Mouse (Mus musculus) spleen, postnatal 36 days (tissue): Measurements from ENCODE around the gene Dmc1.
A peak's percentile ranks its signal among the peaks of the same experiment; 100 is the strongest.

Experiments
- DNase-seq, 2 experiments: peaks; one replicate each; pipeline ENCODE4 v3.0.0; 2022; ENCODE audit warnings: low spot score in 2 of 2, mixed read lengths in 1 of 2

Dmc1 gene

GRCm38 (mm10) chr15:79604990-79605665, at the start of gene Dmc1:
TSS of gene Dmc1 (minus strand) at chr15:79605109.
- no peak for DNase-seq

GRCm38 (mm10) chr15:79651481-79651880, 46.6 kb upstream of the Dmc1 start:
- no peak for DNase-seq

- DNase-seq = peak; percentile 29 to 58
Measured at GRCm38 (mm10) chr15:79650569-79650968, 45.7 kb upstream of the Dmc1 start.

- DNase-seq = no peak
Measured at GRCm38 (mm10) chr15:79648130-79648529, 43.2 kb upstream of the Dmc1 start.

- no peak for DNase-seq
Measured at GRCm38 (mm10) chr15:79645483-79645882, 40.6 kb upstream of the Dmc1 start.

- no peak for DNase-seq
Measured at GRCm38 (mm10) chr15:79641135-79641817, 36.4 kb upstream of the Dmc1 start.

- DNase-seq = no peak
Measured at GRCm38 (mm10) chr15:79630471-79630870, 25.6 kb upstream of the Dmc1 start.

- no peak for DNase-seq
Measured at GRCm38 (mm10) chr15:79619770-79620414, 15.0 kb upstream of the Dmc1 start.

GRCm38 (mm10) chr15:79618456-79618855, 13.5 kb upstream of the Dmc1 start:
- DNase-seq = no peak

- DNase-seq = no peak
Measured at GRCm38 (mm10) chr15:79617135-79617534, 12.2 kb upstream of the Dmc1 start.

- no peak for DNase-seq
Measured at GRCm38 (mm10) chr15:79616729-79617128, 11.8 kb upstream of the Dmc1 start.

GRCm38 (mm10) chr15:79615501-79615900, 10.6 kb upstream of the Dmc1 start:
- no peak for DNase-seq

- DNase-seq = no peak
Measured at GRCm38 (mm10) chr15:79609226-79609625, 4.3 kb upstream of the Dmc1 start.

GRCm38 (mm10) chr15:79608214-79608613, 3.3 kb upstream of the Dmc1 start:
- DNase-seq = no peak

GRCm38 (mm10) chr15:79607757-79608156, 2.8 kb upstream of the Dmc1 start:
- DNase-seq = no peak

GRCm38 (mm10) chr15:79606161-79606560, 1.3 kb upstream of the Dmc1 start:
- DNase-seq = no peak

GRCm38 (mm10) chr15:79600176-79600575, 4.7 kb downstream of the Dmc1 start:
- DNase-seq = no peak

- no peak for DNase-seq
Measured at GRCm38 (mm10) chr15:79598715-79599114, 6.2 kb downstream of the Dmc1 start.

- DNase-seq = no peak
Measured at GRCm38 (mm10) chr15:79581581-79581980, 23.3 kb downstream of the Dmc1 start.

- DNase-seq = no peak
Measured at GRCm38 (mm10) chr15:79577671-79578426, 27.1 kb downstream of the Dmc1 start.

GRCm38 (mm10) chr15:79576947-79577346, 28.0 kb downstream of the Dmc1 start:
- no peak for DNase-seq

GRCm38 (mm10) chr15:79575543-79576222, 29.2 kb downstream of the Dmc1 start:
- no peak for DNase-seq
